Mouse (Mus musculus): Measurements from ENCODE around the gene Lrrc32. TPM values are rescaled to one million over a fixed set of nuclear protein-coding genes. Genes with fewer than 3 reads are reported as not detected.

Lrrc32 gene
- total and polyA plus RNA-seq, 2 experiments, result 1.5 to 5.2 TPM

- H3K27me3 ChIP-seq (ENCODE audit: control insufficient read depth, insufficient read depth, low read length), result no peaks in the 10 kb centered on the region
- H3K9ac ChIP-seq (ENCODE audit: low read depth, low read length), result no peak overlapping the region
- no peak overlapping the region for H3K4me3 ChIP-seq (ENCODE audit: insufficient read depth, low read depth, low read length)
- TF ChIP-seq CTCF (IDR thresholded peaks at IDR 0.05; ENCODE audit: low read depth, low read length) (no peak), POLR2A (IDR thresholded peaks at IDR 0.05; ENCODE audit: extremely low read depth, insufficient read depth, low read length) (no peak)
- no peaks in the 10 kb centered on the region for H3K36me3 ChIP-seq (ENCODE audit: control insufficient read depth, insufficient read depth, low read length)
- H3K4me1 ChIP-seq (ENCODE audit: control insufficient read depth, insufficient read depth, low read length), result no peaks in the 10 kb centered on the region
- no peak for DNase-seq (ENCODE audit: extremely low read depth, low read depth, low spot score)
- H3K27ac ChIP-seq (replicated peaks; ENCODE audit: insufficient read depth, low read depth, low read length), result peak overlapping the region; percentile 23; the same call in 1 of the 2 replicates
- WGBS, result 49% methylated on average over 5 of the region's 5 CpGs
- H3K79me2 ChIP-seq (ENCODE audit: control insufficient read depth, insufficient read depth, low read length), result no peaks in the 10 kb centered on the region
These were observed 15.7 kb downstream of the Lrrc32 start for GRCm38 (mm10) chr7:98504726-98505314.

GRCm38 (mm10) chr7:98505664-98506063 is 16.6 kb downstream of the Lrrc32 start:
- Histone ChIP-seq H3K4me3 (ENCODE audit: insufficient read depth, low read depth, low read length) (no peak overlapping the region), H3K9ac (ENCODE audit: low read depth, low read length) (no peak overlapping the region), H3K36me3 (ENCODE audit: control insufficient read depth, insufficient read depth, low read length) (no peaks in the 10 kb centered on the region), H3K4me1 (ENCODE audit: control insufficient read depth, insufficient read depth, low read length) (no peaks in the 10 kb centered on the region), H3K27me3 (ENCODE audit: control insufficient read depth, insufficient read depth, low read length) (no peaks in the 10 kb centered on the region), H3K27ac (replicated peaks; ENCODE audit: insufficient read depth, low read depth, low read length) (no peak overlapping the region), H3K79me2 (ENCODE audit: control insufficient read depth, insufficient read depth, low read length) (no peaks in the 10 kb centered on the region)
- WGBS, result 63% methylated on average over 3 of the region's 3 CpGs
- DNase-seq (ENCODE audit: extremely low read depth, low read depth, low spot score), result no peak
- no peak for TF ChIP-seq CTCF (IDR thresholded peaks at IDR 0.05; ENCODE audit: low read depth, low read length)
- no peak for TF ChIP-seq POLR2A (IDR thresholded peaks at IDR 0.05; ENCODE audit: extremely low read depth, insufficient read depth, low read length)

DNA sequence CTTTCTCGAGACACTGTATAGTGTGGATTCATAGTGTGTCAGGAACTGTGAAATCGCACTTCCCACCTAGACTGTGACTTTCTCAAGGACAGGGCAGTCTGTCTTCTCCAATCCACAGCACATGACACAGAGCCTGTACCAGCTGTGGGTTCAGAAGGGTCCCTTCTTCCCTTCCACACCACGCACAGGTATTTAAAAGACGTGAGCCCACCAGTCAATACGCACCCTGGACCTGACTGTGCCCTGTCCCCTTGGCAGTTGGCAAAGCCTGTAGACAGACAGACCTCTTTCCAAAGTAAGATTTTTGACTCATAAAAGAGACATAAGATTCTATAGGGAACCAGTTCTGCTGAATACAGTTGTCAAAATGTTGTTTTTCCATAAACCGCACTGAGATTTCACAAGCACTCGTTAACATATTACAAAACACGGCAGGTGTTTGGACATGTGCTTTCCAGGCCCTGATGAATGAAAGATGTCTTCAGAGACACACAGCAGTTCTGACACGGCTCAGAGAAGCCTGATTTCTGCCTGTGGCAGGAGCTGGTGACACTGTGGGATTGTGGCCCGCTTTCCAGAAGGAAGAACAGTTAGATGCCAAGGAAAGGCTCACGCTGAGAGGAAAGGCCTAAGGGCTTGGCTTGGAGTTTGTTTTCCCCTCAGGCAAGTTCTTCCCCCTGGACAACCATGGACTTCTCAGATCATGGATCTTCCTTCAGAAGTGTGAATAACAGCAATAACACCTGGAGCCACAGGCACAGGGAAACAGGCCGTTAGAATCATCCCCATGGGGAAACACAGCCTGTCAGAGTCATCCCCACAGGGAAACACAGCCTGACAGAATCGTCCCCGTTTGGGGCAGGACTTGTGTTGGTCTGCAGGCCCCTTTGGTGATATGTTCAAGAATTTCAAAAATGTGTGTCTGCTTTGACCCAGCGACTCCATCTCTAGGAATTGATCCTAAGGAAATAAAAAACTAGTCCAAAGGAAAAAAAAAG is 22.2 kb downstream of the Lrrc32 start:
- no peak for TF ChIP-seq CTCF (IDR thresholded peaks at IDR 0.05; ENCODE audit: low read depth, low read length)
- no peak for TF ChIP-seq POLR2A (IDR thresholded peaks at IDR 0.05; ENCODE audit: extremely low read depth, insufficient read depth, low read length)
- no peaks in the 10 kb centered on the region for H3K79me2 ChIP-seq (ENCODE audit: control insufficient read depth, insufficient read depth, low read length)
- H3K27me3 ChIP-seq (ENCODE audit: control insufficient read depth, insufficient read depth, low read length), result no peaks in the 10 kb centered on the region
- no peak overlapping the region for H3K4me3 ChIP-seq (ENCODE audit: insufficient read depth, low read depth, low read length)
- DNase-seq (ENCODE audit: extremely low read depth, low read depth, low spot score), result no peak
- no peaks in the 10 kb centered on the region for H3K4me1 ChIP-seq (ENCODE audit: control insufficient read depth, insufficient read depth, low read length)
- no peak overlapping the region for H3K27ac ChIP-seq (replicated peaks; ENCODE audit: insufficient read depth, low read depth, low read length)
- no peak overlapping the region for H3K9ac ChIP-seq (ENCODE audit: low read depth, low read length)
- 79% methylated on average over 15 of the region's 15 CpGs for WGBS
- no peaks in the 10 kb centered on the region for H3K36me3 ChIP-seq (ENCODE audit: control insufficient read depth, insufficient read depth, low read length)

- H3K36me3 ChIP-seq (ENCODE audit: control insufficient read depth, insufficient read depth, low read length), result no peaks in the 10 kb centered on the region
- TF ChIP-seq POLR2A (IDR thresholded peaks at IDR 0.05; ENCODE audit: extremely low read depth, insufficient read depth, low read length) (no peak), CTCF (IDR thresholded peaks at IDR 0.05; ENCODE audit: low read depth, low read length) (no peak)
- DNase-seq (ENCODE audit: extremely low read depth, low read depth, low spot score), result no peak
- H3K4me3 ChIP-seq (ENCODE audit: insufficient read depth, low read depth, low read length), result no peak overlapping the region
- H3K4me1 ChIP-seq (ENCODE audit: control insufficient read depth, insufficient read depth, low read length), result no peaks in the 10 kb centered on the region
- 90% methylated on average over 3 of the region's 3 CpGs for WGBS
- no peaks in the 10 kb centered on the region for H3K27me3 ChIP-seq (ENCODE audit: control insufficient read depth, insufficient read depth, low read length)
- no peaks in the 10 kb centered on the region for H3K79me2 ChIP-seq (ENCODE audit: control insufficient read depth, insufficient read depth, low read length)
- no peak overlapping the region for H3K27ac ChIP-seq (replicated peaks; ENCODE audit: insufficient read depth, low read depth, low read length)
- H3K9ac ChIP-seq (ENCODE audit: low read depth, low read length), result no peak overlapping the region
These were observed 24.2 kb downstream of the Lrrc32 start for GRCm38 (mm10) chr7:98513251-98513650.

- no peaks in the 10 kb centered on the region for H3K27me3 ChIP-seq (ENCODE audit: control insufficient read depth, insufficient read depth, low read length)
- peaks cover 27% of the 10 kb centered on the region for H3K4me1 ChIP-seq (ENCODE audit: control insufficient read depth, insufficient read depth, low read length)
- H3K4me3 ChIP-seq (ENCODE audit: insufficient read depth, low read depth, low read length), result no peak overlapping the region
- no peak overlapping the region for H3K9ac ChIP-seq (ENCODE audit: low read depth, low read length)
- WGBS, result 15% methylated on average over 5 of the region's 5 CpGs
- H3K79me2 ChIP-seq (ENCODE audit: control insufficient read depth, insufficient read depth, low read length), result no peaks in the 10 kb centered on the region
- TF ChIP-seq POLR2A (IDR thresholded peaks at IDR 0.05; ENCODE audit: extremely low read depth, insufficient read depth, low read length) (no peak), CTCF (IDR thresholded peaks at IDR 0.05; ENCODE audit: low read depth, low read length) (no peak)
- DNase-seq (ENCODE audit: extremely low read depth, low read depth, low spot score), result peak; percentile 85
- H3K36me3 ChIP-seq (ENCODE audit: control insufficient read depth, insufficient read depth, low read length), result no peaks in the 10 kb centered on the region
- H3K27ac ChIP-seq (replicated peaks; ENCODE audit: insufficient read depth, low read depth, low read length), result peak overlapping the region; percentile 72
These were observed 33.5 kb downstream of the Lrrc32 start for GRCm38 (mm10) chr7:98522576-98522975.

Measured in liver, adult 2 months (tissue).